Mouse (Mus musculus): ENCODE measurements around the gene Tifa. TPM values are rescaled to one million over a fixed set of nuclear protein-coding genes. Genes with fewer than 3 reads are reported as not detected.

The Tifa gene
- polyA plus RNA-seq, 1 experiment from 2014 or later, result 6.7 TPM

DNA sequence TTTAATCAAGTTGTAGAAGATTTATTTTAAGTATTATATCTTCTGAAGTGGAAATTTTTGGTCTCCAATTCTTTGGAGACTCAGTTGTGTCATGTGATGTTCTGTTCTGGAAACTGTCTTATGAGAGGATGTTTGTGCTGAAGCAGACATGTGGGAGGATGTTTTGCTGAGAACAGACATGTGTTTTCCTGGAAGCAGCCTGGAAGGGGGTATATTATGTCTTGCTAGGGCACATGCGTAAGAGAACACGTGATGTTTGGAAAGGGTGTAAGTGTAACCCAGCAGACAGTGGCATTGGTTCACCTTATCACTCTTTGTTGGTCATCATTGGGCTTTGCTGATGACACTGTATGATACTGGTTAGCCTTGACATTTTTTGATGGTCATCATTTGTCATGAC, 85.9 kb downstream of the Tifa start:
- Histone ChIP-seq H3K4me3 (ENCODE audit: low read depth, low read length) (no peak overlapping the region), H3K27me3 (replicated peaks; ENCODE audit: control insufficient read depth, insufficient read depth, low read length) (no peaks in the 10 kb centered on the region), H3K4me1 (ENCODE audit: control insufficient read depth, insufficient read depth, low read length) (no peaks in the 10 kb centered on the region), H3K36me3 (ENCODE audit: control insufficient read depth, insufficient read depth, low read length) (no peaks in the 10 kb centered on the region), H3K27ac (ENCODE audit: low read depth, low read length) (no peak overlapping the region), H3K9me3 (replicated peaks; ENCODE audit: control insufficient read depth, low read length) (no peaks in the 10 kb centered on the region), H3K9ac (ENCODE audit: low read length) (no peak overlapping the region), H3K4me2 (ENCODE audit: low read length) (no peak overlapping the region)
- WGBS, result 92% methylated on average over 2 of the region's 2 CpGs
- no peak for DNase-seq (ENCODE audit: low spot score)
- no peak for ATAC-seq

DNA sequence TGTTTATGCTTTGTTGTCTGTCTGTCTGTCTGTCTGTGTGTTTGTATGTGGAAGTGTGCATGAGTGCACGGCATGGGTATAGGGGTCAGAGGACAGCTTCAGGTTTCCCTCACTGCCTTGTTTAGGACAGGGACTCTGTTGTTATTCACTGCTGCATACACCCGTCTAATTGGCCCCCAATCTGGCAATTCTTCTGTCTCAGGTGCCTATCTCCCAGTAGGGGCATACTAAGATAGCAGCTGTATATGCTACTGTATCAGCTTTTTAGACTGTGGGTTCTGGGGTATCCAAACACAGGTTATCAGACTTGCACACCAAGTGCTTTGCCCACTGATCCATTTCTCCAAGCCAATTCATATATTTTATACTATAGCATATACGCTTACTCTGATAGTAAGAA, 90.4 kb downstream of the Tifa start:
- H3K27me3 ChIP-seq (replicated peaks; ENCODE audit: control insufficient read depth, insufficient read depth, low read length), result no peaks in the 10 kb centered on the region
- no peak overlapping the region for H3K4me2 ChIP-seq (ENCODE audit: low read length)
- DNase-seq (ENCODE audit: low spot score), result no peak
- no peak overlapping the region for H3K4me3 ChIP-seq (ENCODE audit: low read depth, low read length)
- H3K27ac ChIP-seq (ENCODE audit: low read depth, low read length), result no peak overlapping the region
- no peaks in the 10 kb centered on the region for H3K9me3 ChIP-seq (replicated peaks; ENCODE audit: control insufficient read depth, low read length)
- H3K4me1 ChIP-seq (ENCODE audit: control insufficient read depth, insufficient read depth, low read length), result no peaks in the 10 kb centered on the region
- no peak for ATAC-seq
- WGBS, result 79% methylated on average over 3 of the region's 3 CpGs
- no peak overlapping the region for H3K9ac ChIP-seq (ENCODE audit: low read length)
- H3K36me3 ChIP-seq (ENCODE audit: control insufficient read depth, insufficient read depth, low read length), result no peaks in the 10 kb centered on the region

DNA sequence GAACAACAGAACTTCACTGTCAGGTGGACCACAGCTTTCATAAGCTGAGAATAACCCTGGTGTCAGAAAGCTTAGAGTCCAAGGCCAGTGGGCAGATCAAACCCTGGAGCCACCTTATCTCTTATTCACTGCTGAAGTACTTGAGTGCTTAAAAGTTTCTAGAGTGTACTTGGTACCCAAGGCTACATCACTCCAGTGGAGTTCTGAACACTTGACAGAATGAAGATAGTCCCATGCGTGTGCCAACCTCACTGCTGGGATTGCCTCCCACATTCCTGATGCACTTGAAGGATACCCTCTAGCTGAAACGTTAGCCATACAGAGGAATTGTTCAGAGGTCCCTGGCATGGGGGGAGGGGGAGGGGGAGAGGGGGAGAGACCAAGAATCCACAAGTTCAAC, 92.1 kb downstream of the Tifa start:
- DNase-seq (ENCODE audit: low spot score) (no peak), ATAC-seq (no peak)
- no peaks in the 10 kb centered on the region for H3K36me3 ChIP-seq (ENCODE audit: control insufficient read depth, insufficient read depth, low read length)
- no peak overlapping the region for H3K9ac ChIP-seq (ENCODE audit: low read length)
- H3K27me3 ChIP-seq (replicated peaks; ENCODE audit: control insufficient read depth, insufficient read depth, low read length), result no peaks in the 10 kb centered on the region
- H3K27ac ChIP-seq (ENCODE audit: low read depth, low read length), result no peak overlapping the region
- H3K4me3 ChIP-seq (ENCODE audit: low read depth, low read length), result no peak overlapping the region
- no peaks in the 10 kb centered on the region for H3K9me3 ChIP-seq (replicated peaks; ENCODE audit: control insufficient read depth, low read length)
- H3K4me1 ChIP-seq (ENCODE audit: control insufficient read depth, insufficient read depth, low read length), result no peaks in the 10 kb centered on the region
- WGBS, result 75% methylated on average over 2 of the region's 2 CpGs
- no peak overlapping the region for H3K4me2 ChIP-seq (ENCODE audit: low read length)

Other genes starting within 250 kb of the Tifa start
- 36.7 and 41.8 TPM in 2 replicates for gene Larp7, start 236.5 kb upstream of the Tifa start, polyA plus RNA-seq (2014; fragmentation: Nextera tagmentation; extraction: Ambion mirVana)
- 4.0 and 4.1 TPM in 2 replicates for gene Zgrf1, start 236.3 kb upstream of the Tifa start, polyA plus RNA-seq (2014; fragmentation: Nextera tagmentation; extraction: Ambion mirVana)
- gene Neurog2, start 156.7 kb upstream of the Tifa start, polyA plus RNA-seq (2014; fragmentation: Nextera tagmentation; extraction: Ambion mirVana), result 80.6 and 88.7 TPM in 2 replicates
- gene Alpk1, start 9.3 kb upstream of the Tifa start, polyA plus RNA-seq (2014; fragmentation: Nextera tagmentation; extraction: Ambion mirVana), result 0.93 and 1.1 TPM in 2 replicates
- 42.8 and 53.3 TPM in 2 replicates for gene Ap1ar, start 47.7 kb downstream of the Tifa start, polyA plus RNA-seq (2014; fragmentation: Nextera tagmentation; extraction: Ambion mirVana)
- gene Fam241a, start 106.5 kb downstream of the Tifa start, polyA plus RNA-seq (2014; fragmentation: Nextera tagmentation; extraction: Ambion mirVana), result 9.6 and 10.2 TPM in 2 replicates